ENCODE assay signal across 8 mouse cellular contexts in genomic region chr19:44363529-44363928, GRCm38 (mm10). TPM values are rescaled to one million over a fixed set of nuclear protein-coding genes. Genes with fewer than 3 reads are reported as not detected.
A peak's percentile ranks its signal among the peaks of the same experiment; 100 is the strongest.
DNase-seq lines count a peak whose midpoint lies in the region; ATAC-seq and TF ChIP-seq lines count a peak whose summit lies in the region.

No protein-coding gene starts in this region.

- H3K27ac ChIP-seq in midbrain, embryonic 11.5 days (ENCODE audit: low read depth, low read length), result no peak overlapping the region
- H3K27ac ChIP-seq in midbrain, embryonic 16.5 days (ENCODE audit: low read length), result no peak overlapping the region
- no peak overlapping the region for H3K27ac ChIP-seq in kidney, embryonic 15.5 days
- H3K27ac ChIP-seq in liver, adult 2 months (replicated peaks; ENCODE audit: insufficient read depth, low read depth, low read length), result no peak overlapping the region
- peak overlapping the region; percentile 63 for H3K27ac ChIP-seq in olfactory bulb, adult 2 months (ENCODE audit: insufficient read depth, low read depth, low read length)
- no peak overlapping the region for H3K27ac ChIP-seq in thymus, adult 2 months (ENCODE audit: control insufficient read depth, insufficient read depth, low read length)

- no peak for TF ChIP-seq POLR2A in liver, adult 2 months (IDR thresholded peaks at IDR 0.05; ENCODE audit: extremely low read depth, insufficient read depth, low read length)
- no peak for TF ChIP-seq POLR2A in olfactory bulb, adult 2 months (IDR thresholded peaks at IDR 0.05; ENCODE audit: insufficient read depth, low read depth, low read length)
- no peak for TF ChIP-seq POLR2A in thymus, adult 2 months (IDR thresholded peaks at IDR 0.05; ENCODE audit: control insufficient read depth, extremely low read depth, insufficient read depth, low read length, poor library complexity)

- H3K79me2 ChIP-seq in liver, adult 2 months (ENCODE audit: control insufficient read depth, insufficient read depth, low read length), result no peaks in the 10 kb centered on the region

- H3K4me3 ChIP-seq in midbrain, embryonic 11.5 days (ENCODE audit: low read depth, low read length), result no peak overlapping the region
- H3K4me3 ChIP-seq in midbrain, embryonic 16.5 days (ENCODE audit: low read depth, low read length), result no peak overlapping the region
- H3K4me3 ChIP-seq in kidney, embryonic 15.5 days (replicated peaks), result no peak overlapping the region
- H3K4me3 ChIP-seq in liver, adult 2 months (ENCODE audit: insufficient read depth, low read depth, low read length), result no peak overlapping the region
- H3K4me3 ChIP-seq in olfactory bulb, adult 2 months (ENCODE audit: insufficient read depth, low read depth, low read length), result no peak overlapping the region
- H3K4me3 ChIP-seq in thymus, adult 2 months (ENCODE audit: control insufficient read depth, insufficient read depth, low read length), result no peak overlapping the region

- no peaks in the 10 kb centered on the region for H3K4me1 ChIP-seq in midbrain, embryonic 11.5 days (ENCODE audit: control insufficient read depth, insufficient read depth, low read length)
- H3K4me1 ChIP-seq in midbrain, embryonic 16.5 days (ENCODE audit: control insufficient read depth, insufficient read depth, low read length), result no peaks in the 10 kb centered on the region
- H3K4me1 ChIP-seq in kidney, embryonic 15.5 days, result peaks cover 16% of the 10 kb centered on the region; the same call in 1 of the 2 replicates
- H3K4me1 ChIP-seq in liver, adult 2 months (ENCODE audit: control insufficient read depth, insufficient read depth, low read length), result no peaks in the 10 kb centered on the region
- peaks cover 14% of the 10 kb centered on the region for H3K4me1 ChIP-seq in olfactory bulb, adult 2 months (ENCODE audit: control insufficient read depth, insufficient read depth, low read length)
- H3K4me1 ChIP-seq in thymus, adult 2 months (replicated peaks; ENCODE audit: control insufficient read depth, insufficient read depth, low read length), result no peaks in the 10 kb centered on the region

- no peak for ATAC-seq in midbrain, embryonic 11.5 days (ENCODE audit: low FRiP score)
- no peak for ATAC-seq in midbrain, embryonic 16.5 days
- 0 out of 2 replicates have a peak, but pooled peaks have one; percentile 56 for ATAC-seq in kidney, embryonic 15.5 days (replicated peaks; ENCODE audit: low FRiP score)

- no peaks in the 10 kb centered on the region for H3K27me3 ChIP-seq in midbrain, embryonic 11.5 days (ENCODE audit: control insufficient read depth, insufficient read depth, low read length)
- no peaks in the 10 kb centered on the region for H3K27me3 ChIP-seq in midbrain, embryonic 16.5 days (ENCODE audit: control insufficient read depth, insufficient read depth, low read depth, low read length)
- H3K27me3 ChIP-seq in kidney, embryonic 15.5 days, result no peaks in the 10 kb centered on the region
- no peaks in the 10 kb centered on the region for H3K27me3 ChIP-seq in liver, adult 2 months (ENCODE audit: control insufficient read depth, insufficient read depth, low read length)
- no peaks in the 10 kb centered on the region for H3K27me3 ChIP-seq in thymus, adult 2 months (ENCODE audit: control insufficient read depth, insufficient read depth, low read length)

- DNase-seq in midbrain, embryonic 11.5 days (ENCODE audit: low spot score, missing footprints), result peak; percentile 93
- DNase-seq in cerebellum, adult 8-10 months, result peak; percentile 48
- DNase-seq in gastrocnemius, adult 18-20 months (ENCODE audit: low spot score), result peak; percentile 39
- DNase-seq in liver, adult 2 months (ENCODE audit: extremely low read depth, low read depth, low spot score), result peak; percentile 68
- peak; percentile 66 for DNase-seq in thymus, adult 2 months

- no peaks in the 10 kb centered on the region for H3K36me3 ChIP-seq in midbrain, embryonic 11.5 days (ENCODE audit: control insufficient read depth, insufficient read depth, low read length)
- H3K36me3 ChIP-seq in midbrain, embryonic 16.5 days (ENCODE audit: control insufficient read depth, insufficient read depth, low read length), result no peaks in the 10 kb centered on the region
- no peaks in the 10 kb centered on the region for H3K36me3 ChIP-seq in kidney, embryonic 15.5 days
- H3K36me3 ChIP-seq in liver, adult 2 months (ENCODE audit: control insufficient read depth, insufficient read depth, low read length), result no peaks in the 10 kb centered on the region
- H3K36me3 ChIP-seq in thymus, adult 2 months (ENCODE audit: control insufficient read depth, insufficient read depth, low read length), result no peaks in the 10 kb centered on the region

- WGBS in midbrain, embryonic 11.5 days, result 22% methylated on average over 13 of the region's 13 CpGs
- WGBS in midbrain, embryonic 16.5 days, result 24% methylated on average over 13 of the region's 13 CpGs
- 22% methylated on average over 13 of the region's 13 CpGs for WGBS in kidney, embryonic 15.5 days
- WGBS in liver, adult 2 months, result 16% methylated on average over 13 of the region's 13 CpGs
- WGBS in olfactory bulb, adult 2 months, result 8% methylated on average over 13 of the region's 13 CpGs
- WGBS in thymus, adult 2 months, result 15% methylated on average over 13 of the region's 13 CpGs

- no peak overlapping the region for H3K4me2 ChIP-seq in midbrain, embryonic 11.5 days
- H3K4me2 ChIP-seq in midbrain, embryonic 16.5 days (ENCODE audit: low read length), result no peak overlapping the region
- H3K4me2 ChIP-seq in kidney, embryonic 15.5 days, result no peak overlapping the region

- no peak overlapping the region for H3K9ac ChIP-seq in midbrain, embryonic 11.5 days (ENCODE audit: low read length)
- H3K9ac ChIP-seq in midbrain, embryonic 16.5 days (ENCODE audit: low read depth, low read length), result no peak overlapping the region
- no peak overlapping the region for H3K9ac ChIP-seq in kidney, embryonic 15.5 days
- H3K9ac ChIP-seq in liver, adult 2 months (ENCODE audit: low read depth, low read length), result no peak overlapping the region

- TF ChIP-seq CTCF in liver, adult 2 months (IDR thresholded peaks at IDR 0.05; ENCODE audit: low read depth, low read length), result peak; percentile 99
- TF ChIP-seq CTCF in olfactory bulb, adult 2 months (IDR thresholded peaks at IDR 0.05; ENCODE audit: insufficient read depth, low read depth, low read length), result peak; percentile 92; the same call in 1 of the 2 replicates
- TF ChIP-seq CTCF in thymus, adult 2 months (IDR thresholded peaks at IDR 0.05; ENCODE audit: borderline replicate concordance, control insufficient read depth, extremely low read depth, insufficient read depth, low read length, poor library complexity), result peak; percentile 92

- no peaks in the 10 kb centered on the region for H3K9me3 ChIP-seq in midbrain, embryonic 11.5 days (ENCODE audit: control insufficient read depth, low read length)
- no peaks in the 10 kb centered on the region for H3K9me3 ChIP-seq in midbrain, embryonic 16.5 days (replicated peaks; ENCODE audit: control insufficient read depth, low read length, poor library complexity, severe bottlenecking)
- H3K9me3 ChIP-seq in kidney, embryonic 15.5 days (replicated peaks), result 0 out of 2 replicates have a peak, but pooled peaks cover 4% of the 10 kb centered on the region

RNA-seq across cellular contexts. Expression of gene Scd4, which starts 30.6 kb away (rescaled TPM):
- 0.06 TPM in 1 of 2 replicates, not detected in the other for polyA plus RNA-seq in midbrain, embryonic 11.5 days (2014; fragmentation: Nextera tagmentation; extraction: Ambion mirVana)
- polyA plus RNA-seq in midbrain, embryonic 16.5 days (2015; fragmentation: Nextera tagmentation; extraction: Ambion mirVana), result 0.18 and 0.19 TPM in 2 replicates
- under 1 TPM in 1 of 2 experiments, not detected in 1; 0.14 TPM for total RNA-seq in gastrocnemius, adult 18-20 months (2021)
- polyA plus RNA-seq in kidney, embryonic 15.5 days (2015; fragmentation: Nextera tagmentation; extraction: Ambion mirVana), result 0.09 and 0.10 TPM in 2 replicates
- total RNA-seq in liver, adult 2 months (2014; rRNA removed), result 0.09 TPM in 1 of 2 replicates, not detected in the other
- polyA plus RNA-seq in liver, adult 2 months (2012; rRNA removed), result 0.07 TPM in 1 of 2 replicates, not detected in the other
- not detected in 2 replicates for polyA plus RNA-seq in olfactory bulb, adult 2 months (2012; ENCODE audit: insufficient read depth, insufficient read length, low replicate concordance, missing spikeins)
- 2.2 and 2.7 TPM in 2 replicates for polyA plus RNA-seq in thymus, adult 2 months (2012; rRNA removed)

RNA-seq across cellular contexts. Expression of gene Scd1, which starts 44.1 kb away (rescaled TPM):
- 16.0 and 17.4 TPM in 2 replicates for polyA plus RNA-seq in midbrain, embryonic 11.5 days (2014; fragmentation: Nextera tagmentation; extraction: Ambion mirVana)
- polyA plus RNA-seq in midbrain, embryonic 16.5 days (2015; fragmentation: Nextera tagmentation; extraction: Ambion mirVana), result 7.1 and 8.9 TPM in 2 replicates
- 10 to 100 TPM; 20.6 to 38.0 TPM for total RNA-seq in gastrocnemius, adult 18-20 months (2021)
- polyA plus RNA-seq in kidney, embryonic 15.5 days (2015; fragmentation: Nextera tagmentation; extraction: Ambion mirVana), result 4.1 and 5.2 TPM in 2 replicates
- total RNA-seq in liver, adult 2 months (2014; rRNA removed), result 1,338 and 2,774 TPM in 2 replicates
- polyA plus RNA-seq in liver, adult 2 months (2012; rRNA removed), result 5,589 and 8,115 TPM in 2 replicates
- 648 TPM in 1 of 2 replicates, not detected in the other for polyA plus RNA-seq in olfactory bulb, adult 2 months (2012; ENCODE audit: insufficient read depth, insufficient read length, low replicate concordance, missing spikeins)
- 776 and 1,634 TPM in 2 replicates for polyA plus RNA-seq in thymus, adult 2 months (2012; rRNA removed)

Comparison
In these comparisons a context has a peak if more than half of its experiments do, and no peak if none do; other contexts are left out.
1. DNase-seq: peak in every context shown above with its lines; median percentile 93 in midbrain, embryonic 11.5 days; 68 in liver, adult 2 months; 66 in thymus, adult 2 months; 48 in cerebellum, adult 8-10 months; 39 in gastrocnemius, adult 18-20 months.